Mouse (Mus musculus) limb, embryonic 14.5 days (tissue): ENCODE measurements around the gene Pgc. TPM values are rescaled to one million over a fixed set of nuclear protein-coding genes. Genes with fewer than 3 reads are reported as not detected.

Experiments used
- ATAC-seq: fragments of 200-750 bp; cut with Nextera tagmentation; 2 replicates; pipeline ENCODE4 v1.8.0; 2017; ENCODE audit warnings: low read depth, moderate number of reproducible peaks, moderate TSS enrichment; ENCODE audit not compliant: low FRiP score
- DNase-seq: peaks from one replicate; pipeline ENCODE4 v3.0.0-alpha.2; 2015; ENCODE audit warnings: low spot score
- H3K27ac ChIP-seq: fragments of 300-500 bp; sonication (generic); replicated peaks from 2 replicates; pipeline ENCODE4 v1.5.1; 2014; ENCODE audit warnings: low read depth, mild to moderate bottlenecking, low read length, moderate library complexity, mixed read lengths
- H3K27me3 ChIP-seq: fragments of 300-500 bp; sonication (generic); 2 replicates; pipeline ENCODE4 v1.6.1; 2014; ENCODE audit warnings: low read length, mixed read lengths; ENCODE audit not compliant: control insufficient read depth, insufficient read depth
- H3K36me3 ChIP-seq: fragments of 300-500 bp; sonication (generic); 2 replicates; pipeline ENCODE4 v1.6.1; 2014; ENCODE audit warnings: mild to moderate bottlenecking, low read length, moderate library complexity, mixed read lengths; ENCODE audit not compliant: control insufficient read depth, insufficient read depth
- H3K4me1 ChIP-seq: fragments of 300-500 bp; sonication (generic); 2 replicates; pipeline ENCODE4 v1.6.1; 2014; ENCODE audit warnings: antibody characterized with exemption, low read length, mixed read lengths; ENCODE audit not compliant: control insufficient read depth, insufficient read depth
- H3K4me2 ChIP-seq: fragments of 300-500 bp; sonication (generic); replicated peaks from 2 replicates; pipeline ENCODE4 v1.6.1; 2014; ENCODE audit warnings: low read depth, mild to moderate bottlenecking, low read length, moderate library complexity; ENCODE audit not compliant: severe bottlenecking
- H3K4me3 ChIP-seq: fragments of 300-500 bp; sonication (generic); replicated peaks from 2 replicates; pipeline ENCODE4 v1.5.1; 2014; ENCODE audit warnings: low read length
- H3K9ac ChIP-seq: fragments of 300-500 bp; sonication (generic); 2 replicates; pipeline ENCODE4 v1.6.1; 2014; ENCODE audit warnings: mild to moderate bottlenecking, low read depth, low read length, moderate library complexity; ENCODE audit not compliant: severe bottlenecking
- H3K9me3 ChIP-seq: fragments of 300-500 bp; sonication (generic); 2 replicates; pipeline ENCODE4 v1.6.1; 2016; ENCODE audit warnings: low read length; ENCODE audit not compliant: control insufficient read depth
- POLR2A ChIP-seq: fragments of 200-500 bp; IDR thresholded peaks from 2 replicates; pipeline ENCODE4 v1.8.0; 2012; ENCODE audit warnings: inconsistent platforms, mild to moderate bottlenecking, moderate library complexity, borderline replicate concordance; ENCODE audit not compliant: insufficient read depth, insufficient read length; ENCODE audit errors: extremely low read depth
- WGBS: fragments of 180-500 bp; shearing (Covaris S2); extraction: QIAGEN DNeasy Blood & Tissue Kit; methylation state at CpG from one replicate; pipeline ENCODE4 v1.1.7; 2014; 5-methylcytosine and 5-hydroxymethylcytosine counted together
- polyA plus RNA-seq, 2 experiments: library from polyadenylated mRNA; depleted of rRNA in 1 of 2; stranded (reverse) in 1 of 2; unstranded in 1 of 2; fragments of >200 nt; fragmentation: Nextera tagmentation in 1 of 2; extraction: Ambion mirVana in 1 of 2; gene quantifications; 2 replicates each; pipeline versions ENCODE4 v1.2.1 to v1.2.3; 2012 to 2014

Gene Pgc
- polyA plus RNA-seq, 2 experiments: 0.18 to 0.55 TPM

GRCm38 (mm10) chr17:47780470-47780869, 53.8 kb downstream of the Pgc start:
- Histone ChIP-seq H3K9me3 (no peaks in the 10 kb centered on the region), H3K27me3 (no peaks in the 10 kb centered on the region), H3K4me3 (no peak overlapping the region), H3K27ac (no peak overlapping the region), H3K9ac (no peak overlapping the region), H3K4me1 (peaks cover 6% of the 10 kb centered on the region; the same call in 1 of the 2 replicates), H3K36me3 (no peaks in the 10 kb centered on the region), H3K4me2 (no peak overlapping the region)
- no peak for TF ChIP-seq POLR2A
- ATAC-seq: no peak
- DNase-seq: no peak
- WGBS: 77% methylated on average over 10 of the region's 10 CpGs

- ATAC-seq (no peak), DNase-seq (no peak)
- Histone ChIP-seq H3K4me3 (no peak overlapping the region), H3K27me3 (no peaks in the 10 kb centered on the region), H3K4me1 (0 out of 2 replicates have a peak, but pooled peaks cover under 1% of the 10 kb centered on the region), H3K36me3 (no peaks in the 10 kb centered on the region), H3K27ac (no peak overlapping the region), H3K4me2 (no peak overlapping the region), H3K9me3 (no peaks in the 10 kb centered on the region), H3K9ac (no peak overlapping the region)
- no peak for TF ChIP-seq POLR2A
- WGBS: 76% methylated on average over 3 of the region's 3 CpGs
Observed at GRCm38 (mm10) chr17:47782486-47782885, 55.8 kb downstream of the Pgc start.

GRCm38 (mm10) chr17:47783445-47784223, 57.0 kb downstream of the Pgc start:
- no peak for ATAC-seq
- no peak overlapping the region for H3K9ac ChIP-seq
- WGBS: 70% methylated on average over 8 of the region's 8 CpGs
- H3K4me3 ChIP-seq: no peak overlapping the region
- H3K36me3 ChIP-seq: no peaks in the 10 kb centered on the region
- TF ChIP-seq POLR2A: no peak
- H3K27ac ChIP-seq: no peak overlapping the region
- no peak overlapping the region for H3K4me2 ChIP-seq
- H3K27me3 ChIP-seq: no peaks in the 10 kb centered on the region
- no peak for DNase-seq
- H3K9me3 ChIP-seq: no peaks in the 10 kb centered on the region
- H3K4me1 ChIP-seq: peaks cover 9% of the 10 kb centered on the region

Other genes with a start within 250 kb of the Pgc start
- gene Taf8, start 224.6 kb upstream of the Pgc start, polyA plus RNA-seq (2012; rRNA removed): 46.4 and 52.2 TPM in 2 replicates
- gene Taf8, start 224.6 kb upstream of the Pgc start, polyA plus RNA-seq (2014; fragmentation: Nextera tagmentation; extraction: Ambion mirVana): 26.3 and 29.2 TPM in 2 replicates
- gene Ccnd3, start 221.8 kb upstream of the Pgc start, polyA plus RNA-seq (2012; rRNA removed): 349 and 415 TPM in 2 replicates
- gene Ccnd3, start 221.8 kb upstream of the Pgc start, polyA plus RNA-seq (2014; fragmentation: Nextera tagmentation; extraction: Ambion mirVana): 513 and 520 TPM in 2 replicates
- gene Bysl, start 115.3 kb upstream of the Pgc start, polyA plus RNA-seq (2012; rRNA removed): 19.5 and 20.4 TPM in 2 replicates
- gene Bysl, start 115.3 kb upstream of the Pgc start, polyA plus RNA-seq (2014; fragmentation: Nextera tagmentation; extraction: Ambion mirVana): 20.6 and 24.0 TPM in 2 replicates
- gene Med20, start 115.3 kb upstream of the Pgc start, polyA plus RNA-seq (2012; rRNA removed): 59.5 and 64.7 TPM in 2 replicates
- gene Med20, start 115.3 kb upstream of the Pgc start, polyA plus RNA-seq (2014; fragmentation: Nextera tagmentation; extraction: Ambion mirVana): 50.6 and 55.0 TPM in 2 replicates
- gene Gm20517, start 115.3 kb upstream of the Pgc start, polyA plus RNA-seq (2012; rRNA removed): 1.3 and 1.4 TPM in 2 replicates
- gene Gm20517, start 115.3 kb upstream of the Pgc start, polyA plus RNA-seq (2014; fragmentation: Nextera tagmentation; extraction: Ambion mirVana): 0.72 and 1.4 TPM in 2 replicates
- 17.6 and 20.8 TPM in 2 replicates for gene Usp49, start 96.2 kb upstream of the Pgc start, polyA plus RNA-seq (2012; rRNA removed)
- gene Usp49, start 96.2 kb upstream of the Pgc start, polyA plus RNA-seq (2014; fragmentation: Nextera tagmentation; extraction: Ambion mirVana): 5.0 and 5.2 TPM in 2 replicates
- gene Tomm6, start 38.5 kb upstream of the Pgc start, polyA plus RNA-seq (2012; rRNA removed): 106 and 130 TPM in 2 replicates
- gene Tomm6, start 38.5 kb upstream of the Pgc start, polyA plus RNA-seq (2014; fragmentation: Nextera tagmentation; extraction: Ambion mirVana): 409 and 415 TPM in 2 replicates
- gene Frs3, start 37.8 kb upstream of the Pgc start, polyA plus RNA-seq (2012; rRNA removed): 16.0 and 26.2 TPM in 2 replicates
- 5.4 TPM in 2 replicates for gene Frs3, start 37.8 kb upstream of the Pgc start, polyA plus RNA-seq (2014; fragmentation: Nextera tagmentation; extraction: Ambion mirVana)
- gene Gm21981, start 32.4 kb upstream of the Pgc start, polyA plus RNA-seq (2012; rRNA removed): 2.6 and 3.0 TPM in 2 replicates
- 1.3 and 1.7 TPM in 2 replicates for gene Gm21981, start 32.4 kb upstream of the Pgc start, polyA plus RNA-seq (2014; fragmentation: Nextera tagmentation; extraction: Ambion mirVana)
- 0.52 and 1.9 TPM in 2 replicates for gene Prickle4, start 32.1 kb upstream of the Pgc start, polyA plus RNA-seq (2012; rRNA removed)
- gene Prickle4, start 32.1 kb upstream of the Pgc start, polyA plus RNA-seq (2014; fragmentation: Nextera tagmentation; extraction: Ambion mirVana): 1.3 TPM in 2 replicates
- 12.2 and 13.2 TPM in 2 replicates for gene Tfeb, start 10.2 kb downstream of the Pgc start, polyA plus RNA-seq (2012; rRNA removed)
- gene Tfeb, start 10.2 kb downstream of the Pgc start, polyA plus RNA-seq (2014; fragmentation: Nextera tagmentation; extraction: Ambion mirVana): 10.6 and 11.5 TPM in 2 replicates
- gene Mdfi, start 107.8 kb downstream of the Pgc start, polyA plus RNA-seq (2012; rRNA removed): 281 and 440 TPM in 2 replicates
- 57.5 and 64.7 TPM in 2 replicates for gene Mdfi, start 107.8 kb downstream of the Pgc start, polyA plus RNA-seq (2014; fragmentation: Nextera tagmentation; extraction: Ambion mirVana)
- 104 and 165 TPM in 2 replicates for gene Foxp4, start 197.8 kb downstream of the Pgc start, polyA plus RNA-seq (2012; rRNA removed)
- gene Foxp4, start 197.8 kb downstream of the Pgc start, polyA plus RNA-seq (2014; fragmentation: Nextera tagmentation; extraction: Ambion mirVana): 38.6 and 46.0 TPM in 2 replicates